Mouse (Mus musculus) heart, postnatal 10 days (tissue): Measurements from ENCODE around the gene Ehbp1. TPM values are rescaled to one million over a fixed set of nuclear protein-coding genes. Genes with fewer than 3 reads are reported as not detected.

Experiments used
- DNase-seq, 2 experiments: peaks; one replicate each; pipeline ENCODE4 v3.0.0; 2021
- intact Hi-C: fragments of 180-260 bp; cut with DNase I; formaldehyde crosslinking; loops from one replicate; pipeline ENCODE4 v1.15.1; 2025
- total RNA-seq, 2 experiments: library from RNA; stranded (reverse); gene quantifications; 2 replicates each; pipeline ENCODE4 v1.2.3; 2021

Gene Ehbp1
- total RNA-seq, 2 experiments from 2014 or later = 100 to 119 TPM

GRCm38 (mm10) chr11:22118853-22119252, 223.2 kb downstream of the Ehbp1 start:
- no peak for DNase-seq
- intact Hi-C loops = no loop called here

- intact Hi-C loops = no loop called here
- no peak for DNase-seq
Measured at GRCm38 (mm10) chr11:22112161-22112560, 229.9 kb downstream of the Ehbp1 start.

GRCm38 (mm10) chr11:22089346-22089745, 252.7 kb downstream of the Ehbp1 start:
- no peak for DNase-seq
- intact Hi-C loops = no loop called here

- intact Hi-C loops = no loop called here
- DNase-seq = no peak
Measured at GRCm38 (mm10) chr11:22063352-22063751, 278.7 kb downstream of the Ehbp1 start.

- peak; percentile 11 to 16 for DNase-seq
- intact Hi-C loops = no loop called here
Measured at GRCm38 (mm10) chr11:22061660-22062059, 280.4 kb downstream of the Ehbp1 start.

GRCm38 (mm10) chr11:22057538-22057937, 284.6 kb downstream of the Ehbp1 start:
- no peak for DNase-seq
- intact Hi-C loops = no loop called here

GRCm38 (mm10) chr11:22055908-22056307, 286.2 kb downstream of the Ehbp1 start:
- intact Hi-C loops = no loop called here
- DNase-seq = no peak

- intact Hi-C loops = no loop called here
Measured at GRCm38 (mm10) chr11:22053034-22053668, 288.9 kb downstream of the Ehbp1 start.

GRCm38 (mm10) chr11:22050864-22051263, 291.2 kb downstream of the Ehbp1 start:
- DNase-seq = no peak
- intact Hi-C loops = no loop called here

More at GRCm38 (mm10) chr11:22053034-22053668, 288.9 kb downstream of the Ehbp1 start:
- DNase-seq = no peak

GRCm38 (mm10) chr11:22039854-22040426, 302.2 kb downstream of the Ehbp1 start:
- DNase-seq = no peak
- intact Hi-C loops = no loop called here

GRCm38 (mm10) chr11:22034564-22035105, 307.5 kb downstream of the Ehbp1 start:
- intact Hi-C loops = no loop called here
- no peak for DNase-seq

- no peak for DNase-seq
- intact Hi-C loops = no loop called here
Measured at GRCm38 (mm10) chr11:22033582-22033981, 308.5 kb downstream of the Ehbp1 start.

GRCm38 (mm10) chr11:22020602-22021001, 321.5 kb downstream of the Ehbp1 start:
- DNase-seq = no peak
- intact Hi-C loops = no loop called here

GRCm38 (mm10) chr11:22017444-22017843, 324.6 kb downstream of the Ehbp1 start:
- DNase-seq = no peak
- intact Hi-C loops = no loop called here

- DNase-seq = no peak
Measured at GRCm38 (mm10) chr11:22016341-22016740, 325.8 kb downstream of the Ehbp1 start.

GRCm38 (mm10) chr11:22008817-22009216, 333.3 kb downstream of the Ehbp1 start:
- intact Hi-C loops = no loop called here

More at GRCm38 (mm10) chr11:22016341-22016740, 325.8 kb downstream of the Ehbp1 start:
- intact Hi-C loops = no loop called here

GRCm38 (mm10) chr11:22008129-22008596, 333.9 kb downstream of the Ehbp1 start:
- intact Hi-C loops = no loop called here

More at GRCm38 (mm10) chr11:22008817-22009216, 333.3 kb downstream of the Ehbp1 start:
- DNase-seq = no peak

GRCm38 (mm10) chr11:22007781-22008110, 334.3 kb downstream of the Ehbp1 start:
- intact Hi-C loops = no loop called here
- DNase-seq = no peak

More at GRCm38 (mm10) chr11:22008129-22008596, 333.9 kb downstream of the Ehbp1 start:
- no peak for DNase-seq

GRCm38 (mm10) chr11:22007088-22007780, 334.9 kb downstream of the Ehbp1 start:
- no peak for DNase-seq
- intact Hi-C loops = no loop called here

GRCm38 (mm10) chr11:22006471-22007087, 335.5 kb downstream of the Ehbp1 start:
- no peak for DNase-seq
- intact Hi-C loops = no loop called here

GRCm38 (mm10) chr11:22005281-22005870, 336.7 kb downstream of the Ehbp1 start:
- intact Hi-C loops = no loop called here
- no peak for DNase-seq
